Mouse (Mus musculus) ZHBTc4 (cell line): Measurements from ENCODE around the gene Vmn1r18.
"Not testable (repeated sequence)": the region's sequence is repeated elsewhere in the genome, so short reads cannot be mapped to it uniquely, and the experiment has no call there.

ENCODE experiments used
- DNase-seq: peaks from one replicate; pipeline ENCODE4 v3.0.0-alpha.2; 2011; ENCODE audit warnings: low read depth, low spot score

Vmn1r18 gene

DNA sequence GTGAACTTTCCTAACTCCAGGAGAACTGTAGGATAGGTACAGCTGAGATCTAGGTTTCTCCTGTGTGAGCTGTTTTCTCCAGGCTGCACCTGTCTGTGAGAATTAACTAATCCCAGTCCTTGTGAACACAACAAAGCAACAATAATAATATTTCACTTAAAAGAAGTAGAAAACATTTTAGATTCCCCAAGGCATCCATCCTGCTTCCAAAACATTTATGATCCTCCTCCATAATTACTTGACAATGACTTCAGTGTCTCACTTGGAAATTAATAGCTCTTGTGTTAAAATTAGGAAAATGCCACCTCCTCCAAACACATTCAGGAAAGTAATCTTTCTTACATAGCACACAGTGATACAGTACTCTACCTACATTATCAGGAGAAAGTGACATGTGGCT is at the start of gene Vmn1r18:
TSS of gene Vmn1r18 (minus strand) at position 101 of the 400 bp plus-strand sequence.
- no peak for DNase-seq

DNA sequence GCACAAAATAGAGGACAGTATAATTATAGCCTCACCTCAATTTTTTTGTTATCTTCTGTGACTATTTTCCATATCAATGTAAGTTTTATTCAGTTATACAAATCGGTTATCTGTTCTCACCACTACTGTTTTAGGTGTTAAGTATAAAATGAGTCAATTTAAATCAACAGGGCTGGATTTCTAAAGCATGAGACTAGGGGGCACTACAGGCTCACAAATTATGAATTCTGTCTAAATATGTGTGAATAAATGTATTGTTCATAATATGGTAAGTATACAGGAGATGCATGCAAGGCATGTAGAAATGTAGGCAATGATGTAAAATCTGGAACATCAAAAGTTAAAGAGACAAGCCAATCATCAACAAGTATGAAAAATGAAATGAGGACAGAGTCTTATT is 35.6 kb upstream of the Vmn1r18 start:
- no peak for DNase-seq

- DNase-seq, result no peak
Measured at GRCm38 (mm10) chr6:57428630-57429029, 33.0 kb upstream of the Vmn1r18 start, which contains the start of gene Vmn1r20. TSS of gene Vmn1r20 (plus strand) at chr6:57428930.

DNA sequence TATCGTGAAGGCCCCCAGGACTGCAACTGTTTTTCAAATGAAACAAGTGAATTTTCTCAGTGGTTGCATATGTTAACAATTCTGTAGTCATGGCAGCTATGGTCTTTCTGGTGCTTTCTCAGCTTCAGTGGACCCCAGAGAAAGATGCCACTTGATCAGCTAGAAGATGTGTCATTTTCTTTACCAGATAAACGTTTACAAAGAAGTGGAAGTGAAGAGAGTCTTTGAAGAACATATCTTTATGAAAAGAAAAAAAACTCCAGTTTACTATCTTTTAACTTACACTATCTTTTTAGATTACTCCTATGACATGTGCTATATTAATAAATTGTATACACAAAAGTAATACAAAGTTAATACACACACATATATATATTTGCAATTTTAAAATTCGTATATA is 7.9 kb upstream of the Vmn1r18 start, which contains the start of gene Vmn1r19:
TSS of gene Vmn1r19 (plus strand) at position 301 of the 400 bp plus-strand sequence.
- DNase-seq, result not testable (repeated sequence)

DNA sequence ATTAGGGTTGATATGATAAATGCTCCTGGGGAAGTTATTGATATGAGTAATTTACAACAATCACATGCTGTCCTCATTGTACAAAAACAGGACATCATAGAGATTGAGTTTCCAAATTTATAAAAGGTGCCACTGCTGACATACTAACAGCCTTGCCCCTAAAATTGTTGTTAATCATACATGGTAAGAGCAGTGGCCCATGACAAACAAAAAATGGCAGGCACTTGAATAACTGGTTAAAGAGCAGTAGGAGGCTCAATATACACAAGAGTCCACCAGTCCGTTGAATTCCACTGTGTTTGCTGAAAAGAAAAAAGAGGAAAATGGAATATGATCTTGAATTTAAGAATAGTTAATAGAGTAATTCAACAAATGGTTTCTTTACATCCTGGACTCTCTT is 28.1 kb downstream of the Vmn1r18 start:
- DNase-seq, result no peak

GRCm38 (mm10) chr6:57365866-57366265 is 29.7 kb downstream of the Vmn1r18 start:
- DNase-seq, result not testable (repeated sequence)

GRCm38 (mm10) chr6:57363627-57364026 is 32.0 kb downstream of the Vmn1r18 start, which contains the start of gene Vmn1r17:
TSS of gene Vmn1r17 (minus strand) at chr6:57363727.
- DNase-seq, result no peak

DNA sequence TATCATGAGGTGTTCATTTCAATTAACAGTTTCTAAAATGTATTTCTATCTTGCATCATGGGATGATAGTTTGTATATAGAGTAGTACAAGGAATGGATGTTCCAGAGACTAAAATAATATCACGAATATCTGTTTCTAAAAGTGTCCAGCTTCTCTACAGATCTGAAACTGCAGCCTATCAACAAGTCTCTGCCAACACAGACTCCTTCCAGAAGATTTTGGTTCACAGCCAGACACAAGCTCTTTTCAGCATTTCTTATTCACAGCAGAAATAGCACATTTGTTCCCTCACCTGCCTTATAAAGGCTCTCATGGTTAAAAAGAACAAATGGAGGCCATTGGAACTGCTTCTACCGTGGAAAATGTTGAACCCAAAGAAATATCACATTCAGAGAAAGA is 38.7 kb downstream of the Vmn1r18 start:
- DNase-seq, result no peak

- no peak for DNase-seq
Measured at GRCm38 (mm10) chr6:57329394-57329793, 66.2 kb downstream of the Vmn1r18 start, which contains the start of gene Vmn1r16. TSS of gene Vmn1r16 (minus strand) at chr6:57329494.
